Mouse (Mus musculus): ENCODE data around the gene Gzmb.

- TF ChIP-seq CTCF (IDR thresholded peaks at IDR 0.05; ENCODE audit: control insufficient read depth, insufficient read depth, insufficient replicate concordance, low read depth, low read length): no peak
- TF ChIP-seq POLR2A (IDR thresholded peaks at IDR 0.05; ENCODE audit: control insufficient read depth, low read depth, low read length): no peak
These were observed 22.6 kb upstream of the Gzmb start for GRCm38 (mm10) chr14:56284356-56285325.
